Comparison of ENCODE assay signal across 8 mouse cellular contexts in genomic region chr3:31083507-31084245, GRCm38 (mm10). TPM values are rescaled to one million over a fixed set of nuclear protein-coding genes. Genes with fewer than 3 reads are reported as not detected.
DNase-seq lines count a peak whose midpoint lies in the region; ATAC-seq lines count a peak whose summit lies in the region.

No protein-coding gene starts in this region.

- H3K9me3 ChIP-seq in heart, embryonic 16.5 days (replicated peaks; ENCODE audit: control insufficient read depth, low read length), result no peaks in the 10 kb centered on the region

- H3K4me2 ChIP-seq in heart, embryonic 16.5 days (ENCODE audit: low read depth, low read length), result peak overlapping the region; percentile 44

- no peak overlapping the region; the same call in 1 of the 2 replicates for H3K9ac ChIP-seq in heart, embryonic 16.5 days (ENCODE audit: low read length)

- no peaks in the 10 kb centered on the region for H3K36me3 ChIP-seq in heart, embryonic 16.5 days (ENCODE audit: control insufficient read depth, insufficient read depth)

- no peak for ATAC-seq in heart, embryonic 16.5 days (replicated peaks; ENCODE audit: extremely low read depth, insufficient read depth, low FRiP score)
- peak; percentile 54; the same call in 1 of the 2 replicates for ATAC-seq in megakaryocyte-erythroid progenitor cell, adult 5-6 weeks (replicated peaks; ENCODE audit: low FRiP score, low TSS enrichment, poor library complexity, severe bottlenecking)

- no peak overlapping the region for H3K27ac ChIP-seq in heart, embryonic 16.5 days (ENCODE audit: low read length)

- no peak overlapping the region for H3K4me3 ChIP-seq in heart, embryonic 16.5 days (ENCODE audit: low read length)

- peak; percentile 22 to 34 for DNase-seq in cerebellum, postnatal 25 days
- no peak for DNase-seq in cerebellum, adult 9-11 months
- peak; percentile 46 for DNase-seq in adrenal gland, adult 2 months
- peak; percentile 77 to 80 for DNase-seq in kidney, postnatal 25 days
- peak; percentile 46 for DNase-seq in urinary bladder, postnatal 25 days (ENCODE audit: low spot score)
- DNase-seq in thymus, postnatal 14 days, result no peak

- no peaks in the 10 kb centered on the region for H3K27me3 ChIP-seq in heart, embryonic 16.5 days (ENCODE audit: control insufficient read depth, insufficient read depth, low read length)

- peaks cover 12% of the 10 kb centered on the region for H3K4me1 ChIP-seq in heart, embryonic 16.5 days (ENCODE audit: control insufficient read depth, insufficient read depth, low read length)

- 33% methylated on average over 12 of the region's 12 CpGs for WGBS in heart, embryonic 16.5 days

RNA-seq across cellular contexts. Expression of gene Skil, which starts 11.2 kb away (rescaled TPM):
- total RNA-seq in adrenal gland, adult 2 months (2021), result 10 to 100 TPM; 36.2 to 36.9 TPM
- polyA plus RNA-seq in adrenal gland, adult 2 months (2012; rRNA removed), result 2.0 and 2.1 TPM in 2 replicates
- polyA plus RNA-seq in heart, embryonic 16.5 days (2015; fragmentation: Nextera tagmentation; extraction: Ambion mirVana), result 10.0 and 10.3 TPM in 2 replicates
- total RNA-seq in megakaryocyte-erythroid progenitor cell, adult 5-6 weeks (2014; fragmentation: Nextera tagmentation), result 5.3 and 6.1 TPM in 2 replicates
- total RNA-seq in megakaryocyte-erythroid progenitor cell, adult 5-6 weeks (2017), result 24.1 and 26.9 TPM in 2 replicates

Comparison
In these comparisons a context has a peak if more than half of its experiments do, and no peak if none do; other contexts are left out.
1. DNase-seq: peak in cerebellum, postnatal 25 days (2 of 2), adrenal gland, adult 2 months (single experiment), kidney, postnatal 25 days (2 of 2) and urinary bladder, postnatal 25 days (single experiment); none in cerebellum, adult 9-11 months (single experiment) and thymus, postnatal 14 days (single experiment).